Mouse (Mus musculus) olfactory bulb, adult 2 months (tissue): ENCODE results near the gene Sycp2l. TPM values are rescaled to one million over a fixed set of nuclear protein-coding genes. Genes with fewer than 3 reads are reported as not detected.
A peak's percentile ranks its signal among the peaks of the same experiment; 100 is the strongest.

Experiments
- H3K27ac ChIP-seq: fragments of 200-500 bp; 2 replicates; pipeline ENCODE4 v1.5.1; 2012; ENCODE audit warnings: low read depth, low read length; ENCODE audit not compliant: insufficient read depth
- H3K4me1 ChIP-seq: fragments of 200-500 bp; 2 replicates; pipeline ENCODE4 v1.6.1; 2012; ENCODE audit warnings: low read length; ENCODE audit not compliant: control insufficient read depth, insufficient read depth
- H3K4me3 ChIP-seq: fragments of 200-500 bp; 2 replicates; pipeline ENCODE4 v1.5.1; 2012; ENCODE audit warnings: mild to moderate bottlenecking, low read depth, low read length, moderate library complexity; ENCODE audit not compliant: insufficient read depth
- CTCF ChIP-seq: fragments of 200-500 bp; IDR thresholded peaks from 2 replicates; pipeline ENCODE4 v1.5.1; 2012; ENCODE audit warnings: low read depth, mild to moderate bottlenecking, low read length, moderate library complexity; ENCODE audit not compliant: insufficient read depth
- POLR2A ChIP-seq: fragments of 200-500 bp; IDR thresholded peaks from 2 replicates; pipeline ENCODE4 v1.6.1; 2012; ENCODE audit warnings: mild to moderate bottlenecking, low read depth, low read length, moderate library complexity; ENCODE audit not compliant: insufficient read depth
- WGBS: fragments of 180-500 bp; shearing (Covaris S2); methylation state at CpG from one replicate; pipeline ENCODE4 v1.1.7; 2018; 5-methylcytosine and 5-hydroxymethylcytosine counted together
- polyA plus RNA-seq: library from polyadenylated mRNA; stranded (reverse); fragments of >200 nt; gene quantifications from 2 replicates; pipeline ENCODE4 v1.2.4, GENCODE M21; 2012; ENCODE audit warnings: low replicate concordance; ENCODE audit not compliant: missing spikeins, insufficient read depth, insufficient read length

Sycp2l gene
- polyA plus RNA-seq, 1 experiment, result not detected

- TF ChIP-seq CTCF (no peak), POLR2A (no peak)
- WGBS, result 79% methylated on average over 6 of the region's 6 CpGs
- Histone ChIP-seq H3K27ac (no peak overlapping the region), H3K4me1 (peaks cover 7% of the 10 kb centered on the region; the same call in 1 of the 2 replicates), H3K4me3 (no peak overlapping the region)
Observed at GRCm38 (mm10) chr13:41215669-41216068, 101.6 kb downstream of the Sycp2l start.

- 83% methylated on average over 3 of the region's 3 CpGs for WGBS
Observed at GRCm38 (mm10) chr13:41216236-41216635, 102.1 kb downstream of the Sycp2l start.

GRCm38 (mm10) chr13:41219056-41219455 lies 104.9 kb downstream of the Sycp2l start:
- Histone ChIP-seq H3K27ac (no peak overlapping the region), H3K4me1 (peaks cover 4% of the 10 kb centered on the region; the same call in 1 of the 2 replicates), H3K4me3 (no peak overlapping the region)
- 34% methylated on average over 1 of the region's 1 CpGs for WGBS
- no peak for TF ChIP-seq POLR2A

More at GRCm38 (mm10) chr13:41216236-41216635, 102.1 kb downstream of the Sycp2l start:
- Histone ChIP-seq H3K4me1 (peaks cover 7% of the 10 kb centered on the region; the same call in 1 of the 2 replicates), H3K27ac (no peak overlapping the region), H3K4me3 (no peak overlapping the region)
- TF ChIP-seq CTCF (no peak), POLR2A (no peak)

- no peak overlapping the region for H3K27ac ChIP-seq
- WGBS, result 1% methylated on average over 39 of the region's 39 CpGs
- no peak for TF ChIP-seq POLR2A
- TF ChIP-seq CTCF, result no peak
- H3K4me1 ChIP-seq, result peaks cover 4% of the 10 kb centered on the region; the same call in 1 of the 2 replicates
- peak overlapping the region; percentile 87 for H3K4me3 ChIP-seq
Observed at GRCm38 (mm10) chr13:41219687-41220303, 105.7 kb downstream of the Sycp2l start.

- TF ChIP-seq POLR2A (0 out of 2 replicates have a peak, but pooled peaks have one; percentile 17), CTCF (peak; percentile 90)
- WGBS, result 2% methylated on average over 76 of the region's 77 CpGs
- H3K27ac ChIP-seq, result no peak within 1 kb of the TSS
- H3K4me3 ChIP-seq, result peak within 1 kb of the TSS; percentile 87
- H3K4me1 ChIP-seq, result peaks cover 4% of the 10 kb centered on the region; the same call in 1 of the 2 replicates
Observed at GRCm38 (mm10) chr13:41220304-41220834, 106.3 kb downstream of the Sycp2l start, which contains the start of gene Elovl2. Gene Elovl2, minus strand, starts transcription at chr13:41220405.

Other genes with a start within 250 kb of the Sycp2l start
- not detected in 2 replicates for gene Pak1ip1, start 113.3 kb upstream of the Sycp2l start, polyA plus RNA-seq
- gene Tmem14c, start 98.0 kb upstream of the Sycp2l start, polyA plus RNA-seq, result not detected in 2 replicates
- gene Mak, start 34.6 kb upstream of the Sycp2l start, polyA plus RNA-seq, result not detected in 2 replicates
- gene Gcm2, start 3.3 kb upstream of the Sycp2l start, polyA plus RNA-seq, result not detected in 2 replicates
- not detected in 2 replicates for gene Elovl2, start 106.1 kb downstream of the Sycp2l start, polyA plus RNA-seq
- not detected in 2 replicates for gene Smim13, start 135.5 kb downstream of the Sycp2l start, polyA plus RNA-seq
- not detected in 2 replicates for gene Gm17364, start 159.7 kb downstream of the Sycp2l start, polyA plus RNA-seq